Mouse (Mus musculus) kidney, embryonic 14.5 days (tissue): ENCODE measurements around the gene Ift57. TPM values are rescaled to one million over a fixed set of nuclear protein-coding genes. Genes with fewer than 3 reads are reported as not detected.

ENCODE experiments used
- ATAC-seq: fragments of 200-750 bp; cut with Nextera tagmentation; 2 replicates; pipeline ENCODE4 v1.8.0; 2017; ENCODE audit warnings: moderate number of reproducible peaks, mild to moderate bottlenecking, moderate TSS enrichment, moderate library complexity; ENCODE audit not compliant: low FRiP score, low TSS enrichment
- H3K27ac ChIP-seq: fragments of 300-500 bp; sonication (generic); 2 replicates; pipeline ENCODE4 v1.5.1; 2014; ENCODE audit warnings: low read depth, mild to moderate bottlenecking, low read length, moderate library complexity, mixed read lengths
- H3K27me3 ChIP-seq: fragments of 300-500 bp; sonication (generic); 2 replicates; pipeline ENCODE4 v1.6.1; 2014; ENCODE audit warnings: mild to moderate bottlenecking, low read length; ENCODE audit not compliant: control insufficient read depth, insufficient read depth
- H3K36me3 ChIP-seq: fragments of 300-500 bp; sonication (generic); 2 replicates; pipeline ENCODE4 v1.6.1; 2014; ENCODE audit warnings: low read length, mixed read lengths; ENCODE audit not compliant: control insufficient read depth, insufficient read depth
- H3K4me1 ChIP-seq: fragments of 300-500 bp; sonication (generic); 2 replicates; pipeline ENCODE4 v1.6.1; 2014; ENCODE audit warnings: low read length, mixed read lengths; ENCODE audit not compliant: control insufficient read depth, insufficient read depth
- H3K4me2 ChIP-seq: fragments of 300-500 bp; sonication (generic); replicated peaks from 2 replicates; pipeline ENCODE4 v1.6.1; 2014; ENCODE audit warnings: low read depth, mild to moderate bottlenecking, low read length
- H3K4me3 ChIP-seq: fragments of 300-500 bp; sonication (generic); 2 replicates; pipeline ENCODE4 v1.5.1; 2014; ENCODE audit warnings: mild to moderate bottlenecking, low read length
- H3K9ac ChIP-seq: fragments of 300-500 bp; sonication (generic); 2 replicates; pipeline ENCODE4 v1.6.1; 2014; ENCODE audit warnings: low read depth, mild to moderate bottlenecking, low read length, moderate library complexity
- H3K9me3 ChIP-seq: fragments of 300-500 bp; sonication (generic); 2 replicates; pipeline ENCODE4 v1.6.1; 2016; ENCODE audit warnings: low read length; ENCODE audit not compliant: control insufficient read depth
- WGBS: fragments of 180-500 bp; shearing (Covaris S2); extraction: QIAGEN DNeasy Blood & Tissue Kit; methylation state at CpG from one replicate; pipeline ENCODE4 v1.1.7; 2014; 5-methylcytosine and 5-hydroxymethylcytosine counted together
- polyA plus RNA-seq: library from polyadenylated mRNA; unstranded; fragments of >200 nt; fragmentation: Nextera tagmentation; extraction: Ambion mirVana; gene quantifications from 2 replicates; pipeline ENCODE4 v1.2.1, GENCODE M21; 2014

Ift57 gene
- polyA plus RNA-seq, 1 experiment from 2014 or later: 31.2 TPM

- Histone ChIP-seq H3K9ac (no peak overlapping the region), H3K4me3 (no peak overlapping the region), H3K27me3 (no peaks in the 10 kb centered on the region), H3K27ac (no peak overlapping the region), H3K9me3 (no peaks in the 10 kb centered on the region), H3K4me2 (no peak overlapping the region), H3K4me1 (no peaks in the 10 kb centered on the region), H3K36me3 (no peaks in the 10 kb centered on the region)
- 92% methylated on average over 9 of the region's 9 CpGs for WGBS
- no peak for ATAC-seq
These were observed 94.6 kb downstream of the Ift57 start for GRCm38 (mm10) chr16:49793596-49793995.

- no peaks in the 10 kb centered on the region for H3K27me3 ChIP-seq
- H3K27ac ChIP-seq: no peak overlapping the region
- H3K36me3 ChIP-seq: no peaks in the 10 kb centered on the region
- no peak overlapping the region for H3K4me2 ChIP-seq
- H3K4me3 ChIP-seq: no peak overlapping the region
- no peaks in the 10 kb centered on the region for H3K4me1 ChIP-seq
- no peak overlapping the region for H3K9ac ChIP-seq
- ATAC-seq: no peak
- WGBS: 69% methylated on average over 2 of the region's 2 CpGs
- no peaks in the 10 kb centered on the region for H3K9me3 ChIP-seq
These were observed 97.2 kb downstream of the Ift57 start for GRCm38 (mm10) chr16:49796271-49796670.

- Histone ChIP-seq H3K9me3 (no peaks in the 10 kb centered on the region), H3K9ac (no peak overlapping the region), H3K36me3 (no peaks in the 10 kb centered on the region), H3K27ac (no peak overlapping the region), H3K4me1 (no peaks in the 10 kb centered on the region), H3K4me2 (no peak overlapping the region), H3K4me3 (no peak overlapping the region), H3K27me3 (no peaks in the 10 kb centered on the region)
- 91% methylated on average over 2 of the region's 2 CpGs for WGBS
- no peak for ATAC-seq
These were observed 97.9 kb downstream of the Ift57 start for GRCm38 (mm10) chr16:49796954-49797353.

GRCm38 (mm10) chr16:49798790-49799189 lies 99.8 kb downstream of the Ift57 start:
- Histone ChIP-seq H3K9me3 (no peaks in the 10 kb centered on the region), H3K36me3 (no peaks in the 10 kb centered on the region), H3K4me3 (no peak overlapping the region), H3K4me2 (no peak overlapping the region), H3K27ac (no peak overlapping the region), H3K9ac (no peak overlapping the region), H3K27me3 (no peaks in the 10 kb centered on the region; the same call in 1 of the 2 replicates), H3K4me1 (peaks cover 1% of the 10 kb centered on the region; the same call in 1 of the 2 replicates)
- no peak for ATAC-seq
- WGBS: 78% methylated on average over 6 of the region's 6 CpGs

GRCm38 (mm10) chr16:49799597-49800561 lies 100.8 kb downstream of the Ift57 start, which contains the start of gene Cd47:
Cd47 (plus strand) TSS chr16:49800533.
- no peak within 1 kb of the TSS for H3K4me2 ChIP-seq
- no peak within 1 kb of the TSS for H3K9ac ChIP-seq
- H3K27me3 ChIP-seq: no peaks in the 10 kb centered on the region; the same call in 1 of the 2 replicates
- H3K4me1 ChIP-seq: peaks cover 9% of the 10 kb centered on the region; the same call in 1 of the 2 replicates
- 0 out of 2 replicates have a peak within 1 kb of the TSS, but pooled peaks have one; percentile 10 for H3K27ac ChIP-seq
- ATAC-seq: 0 out of 2 replicates have a peak, but pooled peaks have one; percentile 6
- H3K36me3 ChIP-seq: no peaks in the 10 kb centered on the region
- H3K4me3 ChIP-seq: no peak within 1 kb of the TSS
- H3K9me3 ChIP-seq: no peaks in the 10 kb centered on the region
- 70% methylated on average over 10 of the region's 10 CpGs for WGBS

DNA sequence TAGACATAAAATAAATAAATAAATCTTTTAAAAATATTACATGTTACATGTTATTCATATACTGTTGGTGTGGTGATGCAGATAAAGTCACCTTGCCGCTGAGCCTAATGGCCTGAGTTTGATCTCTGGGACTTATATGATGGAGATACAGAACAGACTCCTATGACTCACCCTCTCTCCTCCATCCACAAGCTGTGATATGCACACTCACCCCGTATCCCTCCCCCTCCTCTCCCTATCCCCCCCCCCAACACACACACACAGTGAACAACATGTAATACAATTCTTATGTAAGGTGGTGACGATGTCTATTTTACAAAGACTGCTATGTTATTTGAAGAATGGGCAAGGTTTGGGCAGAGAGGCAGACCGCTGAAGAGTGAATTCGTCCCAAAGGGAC lies 102.0 kb downstream of the Ift57 start:
- Histone ChIP-seq H3K4me3 (no peak overlapping the region), H3K27ac (no peak overlapping the region), H3K4me1 (peaks cover 9% of the 10 kb centered on the region; the same call in 1 of the 2 replicates), H3K36me3 (no peaks in the 10 kb centered on the region), H3K9me3 (no peaks in the 10 kb centered on the region), H3K9ac (no peak overlapping the region), H3K27me3 (no peaks in the 10 kb centered on the region; the same call in 1 of the 2 replicates), H3K4me2 (no peak overlapping the region)
- WGBS: 61% methylated on average over 5 of the region's 5 CpGs
- ATAC-seq: no peak; the same call in 1 of the 2 replicates

GRCm38 (mm10) chr16:49801399-49801798 lies 102.4 kb downstream of the Ift57 start:
- H3K4me3 ChIP-seq: no peak overlapping the region
- H3K9ac ChIP-seq: no peak overlapping the region
- H3K27ac ChIP-seq: no peak overlapping the region
- no peak overlapping the region for H3K4me2 ChIP-seq
- ATAC-seq: no peak; the same call in 1 of the 2 replicates
- peaks cover 9% of the 10 kb centered on the region; the same call in 1 of the 2 replicates for H3K4me1 ChIP-seq
- no peaks in the 10 kb centered on the region for H3K9me3 ChIP-seq
- no peaks in the 10 kb centered on the region; the same call in 1 of the 2 replicates for H3K27me3 ChIP-seq
- 29% methylated on average over 5 of the region's 5 CpGs for WGBS
- H3K36me3 ChIP-seq: no peaks in the 10 kb centered on the region

- H3K9me3 ChIP-seq: no peaks in the 10 kb centered on the region
- peaks cover 9% of the 10 kb centered on the region; the same call in 1 of the 2 replicates for H3K4me1 ChIP-seq
- no peaks in the 10 kb centered on the region for H3K36me3 ChIP-seq
- H3K27me3 ChIP-seq: no peaks in the 10 kb centered on the region; the same call in 1 of the 2 replicates
- no peak overlapping the region for H3K4me3 ChIP-seq
- no peak overlapping the region for H3K9ac ChIP-seq
- H3K27ac ChIP-seq: no peak overlapping the region
- H3K4me2 ChIP-seq: no peak overlapping the region
- no peak for ATAC-seq
- WGBS: 59% methylated on average over 2 of the region's 2 CpGs
These were observed 104.0 kb downstream of the Ift57 start for GRCm38 (mm10) chr16:49802993-49803392.
